Mouse (Mus musculus) T-cell, adult 66 days (primary cell): ENCODE measurements around the gene Aif1. TPM values are rescaled to one million over a fixed set of nuclear protein-coding genes. Genes with fewer than 3 reads are reported as not detected.

Experiments used
- total RNA-seq, 2 experiments: library from RNA; stranded (reverse); gene quantifications; 3 replicates in 1 of 2; 4 replicates in 1 of 2; pipeline ENCODE4 v1.2.4; 2023

Aif1 gene
- total RNA-seq, result 1 to 10 TPM; 1.2 to 2.0 TPM

DNA sequence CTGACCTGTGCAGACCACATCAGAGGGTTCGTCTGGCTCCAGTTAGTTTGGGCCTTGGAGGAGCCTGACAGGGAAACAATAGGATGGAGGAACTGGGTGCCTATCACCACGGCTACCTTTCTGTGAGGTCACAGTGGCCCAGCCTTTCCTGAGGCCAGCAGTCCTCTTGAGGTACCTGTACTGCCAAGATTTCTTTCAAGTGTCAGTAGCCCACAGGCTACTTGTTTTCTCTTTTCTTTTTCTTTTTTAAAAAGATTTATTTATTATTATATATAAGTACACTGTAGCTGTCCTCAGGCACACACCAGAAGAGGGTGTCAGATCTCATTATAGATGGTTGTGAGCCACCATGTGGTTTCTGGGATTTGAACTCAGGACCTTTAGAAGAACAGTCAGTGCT, at the start of gene Aif1:
Aif1 (minus strand) TSS at position 101 of the 400 bp plus-strand sequence.

DNA sequence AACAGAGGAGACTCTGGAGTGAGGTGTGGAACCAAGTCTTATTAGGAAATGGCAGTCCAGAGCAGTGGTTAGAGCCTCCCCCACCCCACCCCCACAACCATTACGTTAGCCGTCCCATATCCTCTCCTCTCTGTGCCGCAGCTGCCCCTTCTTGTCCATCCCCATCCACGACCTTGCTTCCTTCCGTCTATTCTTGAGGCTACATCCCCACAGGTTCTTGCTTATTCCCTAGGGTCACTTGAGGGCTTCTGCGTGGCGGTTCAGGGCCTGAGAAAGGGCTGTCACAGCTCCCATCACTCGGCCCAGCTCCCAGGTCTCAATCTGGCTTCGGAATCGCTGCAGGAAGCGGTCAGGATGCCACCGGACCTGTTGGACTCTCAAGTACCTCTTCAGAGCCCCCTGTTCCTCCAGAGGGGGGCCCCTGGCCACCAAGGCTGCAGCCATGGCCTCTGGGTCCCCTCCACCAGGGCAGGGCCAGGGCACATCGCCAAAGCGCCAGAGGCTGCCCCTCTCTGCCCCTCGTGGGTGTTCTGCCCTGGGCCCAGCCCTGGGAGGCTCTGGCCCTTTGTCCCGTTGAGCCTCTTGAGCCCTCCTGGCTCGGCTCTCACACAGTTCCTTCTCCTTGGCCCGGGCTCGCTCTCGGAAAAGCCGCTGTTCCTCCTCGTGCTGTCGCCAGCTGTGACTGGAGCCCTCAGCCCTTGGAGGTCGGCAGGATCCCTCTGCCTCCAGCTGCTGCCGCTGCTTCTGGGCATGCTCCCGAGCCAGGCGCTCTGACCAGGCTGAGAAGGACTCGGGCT, 44.5 kb upstream of the Aif1 start, which contains the start of gene Gm16181:
Gm16181 (plus strand) TSS at position 679 of the 797 bp plus-strand sequence.

DNA sequence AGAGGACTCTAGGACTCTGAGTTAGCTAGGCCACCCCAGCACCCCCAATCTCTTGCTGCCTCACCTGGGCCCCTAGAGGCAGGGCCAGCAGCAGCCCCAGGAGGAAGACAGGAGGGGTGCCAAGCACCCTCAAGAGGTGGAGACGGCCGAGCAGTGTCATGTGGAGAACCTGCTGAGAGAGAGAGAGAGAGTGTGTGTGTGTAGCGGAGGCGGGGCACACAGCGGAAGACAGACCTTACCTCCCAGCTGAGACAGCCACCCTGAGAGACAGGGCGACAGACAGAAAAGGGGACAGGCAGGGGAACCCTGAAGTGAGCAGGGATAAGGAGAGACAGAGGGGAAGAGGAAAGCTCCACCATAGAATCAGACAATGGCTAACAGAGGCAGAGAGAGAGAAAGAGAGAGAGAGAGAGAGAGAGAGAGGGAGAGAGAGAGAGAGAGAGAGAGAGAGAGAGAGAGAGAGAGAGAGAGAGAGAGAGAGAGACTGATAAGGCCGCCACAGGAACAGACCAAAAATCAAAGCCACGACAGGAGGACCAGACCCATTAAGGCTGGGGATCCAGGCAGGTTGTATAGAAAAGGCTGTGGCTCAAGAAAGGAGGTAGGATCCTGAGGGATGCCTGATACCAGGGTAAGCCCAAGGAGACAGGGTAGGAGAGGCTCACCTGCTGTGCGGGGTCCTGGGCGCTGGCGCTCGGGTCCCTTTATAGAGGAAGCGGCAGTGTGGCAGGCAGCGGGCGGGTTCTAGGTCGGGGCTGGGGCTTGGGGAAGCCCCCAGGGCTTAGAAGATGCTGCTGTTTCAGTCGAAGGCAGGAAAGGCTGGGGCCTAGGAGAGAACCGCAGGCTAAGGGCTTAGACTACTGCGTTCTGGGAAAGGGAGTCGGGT, 28.9 kb upstream of the Aif1 start, which contains the start of gene Lta:
Lta (minus strand) TSS at position 858 of the 886 bp plus-strand sequence.

DNA sequence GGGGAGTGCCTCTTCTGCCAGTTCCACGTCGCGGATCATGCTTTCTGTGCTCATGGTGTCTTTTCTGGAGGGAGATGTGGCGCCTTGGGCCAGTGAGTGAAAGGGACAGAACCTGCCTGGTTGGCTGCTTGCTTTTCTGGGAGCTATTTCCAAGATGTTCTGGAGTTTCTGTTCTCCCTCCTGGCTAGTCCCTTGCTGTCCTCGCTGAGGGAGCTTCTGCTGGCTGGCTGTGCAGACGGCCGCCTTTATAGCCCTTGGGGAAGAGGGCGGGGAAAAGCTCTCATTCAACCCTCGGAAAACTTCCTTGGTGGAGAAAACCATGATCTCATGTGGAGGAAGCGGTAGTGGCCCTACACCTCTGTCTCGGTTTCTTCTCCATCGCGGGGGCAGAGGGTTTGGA, 25.9 kb upstream of the Aif1 start, which contains the start of gene Tnf:
Tnf (minus strand) TSS at position 221 of the 400 bp plus-strand sequence.

DNA sequence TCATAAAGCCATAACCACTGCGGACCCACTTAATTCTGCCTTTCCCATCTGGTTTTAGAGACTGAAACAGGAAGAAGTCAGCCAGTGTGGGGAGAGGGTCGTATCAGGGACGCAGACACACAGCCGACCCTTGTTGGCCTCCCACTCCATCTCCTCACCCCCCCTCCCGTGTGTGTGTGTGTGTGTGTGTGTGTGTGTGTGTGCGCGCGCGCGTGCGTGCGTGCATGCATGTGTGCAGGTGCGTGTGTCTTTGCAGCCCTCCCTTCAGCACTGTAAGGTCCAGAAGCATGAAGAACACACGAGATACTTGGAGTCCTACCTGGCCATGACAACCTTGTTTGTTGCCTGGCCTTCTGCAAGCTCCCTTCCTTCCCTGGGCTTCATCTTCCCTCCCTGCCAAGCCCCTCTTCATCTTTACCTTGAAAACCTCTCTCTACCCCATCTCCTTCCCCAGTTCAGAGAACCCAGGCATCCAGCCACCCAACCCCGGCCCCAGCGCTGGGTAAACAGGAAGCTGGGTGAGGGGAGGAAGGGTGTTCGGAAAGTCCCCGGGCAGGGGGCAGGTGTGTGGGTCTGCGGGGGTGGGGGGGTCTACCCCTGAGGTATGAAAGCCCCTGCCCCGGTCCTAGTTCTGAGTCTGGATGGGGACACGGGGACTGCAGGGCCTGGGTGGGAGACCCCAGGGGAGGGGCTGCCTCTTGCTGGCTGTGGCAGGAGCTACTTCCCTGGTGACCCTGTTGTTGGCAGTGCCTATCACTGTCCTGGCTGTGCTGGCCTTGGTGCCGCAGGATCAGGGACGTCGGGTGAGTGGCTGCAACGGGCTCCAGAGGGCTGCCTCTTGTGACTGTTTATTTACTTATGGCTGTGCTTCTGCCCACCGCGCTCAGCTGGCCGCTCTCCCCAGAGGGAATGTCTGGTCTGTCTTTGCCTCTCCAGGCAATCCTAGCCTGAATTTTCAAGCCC, 18.3 kb upstream of the Aif1 start, which contains the start of gene Ltb:
Ltb (plus strand) TSS at position 559 of the 963 bp plus-strand sequence.

DNA sequence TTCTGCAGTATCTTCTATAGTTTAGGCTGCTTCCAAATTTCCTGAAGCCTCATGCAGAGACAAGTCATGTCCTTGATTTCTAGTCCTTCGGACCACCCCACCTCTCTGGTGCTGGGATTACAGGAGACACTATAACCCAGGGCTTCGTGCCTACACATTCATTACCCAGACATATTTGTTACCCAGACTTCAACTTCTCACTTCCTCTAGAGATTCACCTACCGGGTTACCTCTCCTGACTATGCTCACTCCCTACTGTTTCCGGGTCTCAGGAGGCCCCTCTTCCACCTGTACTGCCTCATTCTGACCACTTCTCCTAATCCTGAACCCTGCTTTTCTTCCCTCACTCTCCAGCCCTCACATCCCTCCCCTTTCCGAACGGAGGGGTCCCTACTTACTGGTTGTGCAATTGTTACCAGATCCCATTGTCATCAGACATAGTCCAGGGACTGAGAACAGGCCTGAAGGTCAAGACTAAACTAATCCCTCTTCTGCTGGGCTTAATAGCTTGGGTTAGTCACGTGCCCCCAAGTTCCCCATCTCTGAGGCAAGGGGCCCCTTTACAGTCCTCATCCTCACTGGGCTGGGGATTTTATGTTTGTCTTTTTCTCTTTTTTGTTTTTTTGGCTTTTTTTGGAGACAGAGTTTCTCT, 12.2 kb upstream of the Aif1 start, which contains the start of gene Lst1:
Lst1 (minus strand) TSS at position 481 of the 652 bp plus-strand sequence.

DNA sequence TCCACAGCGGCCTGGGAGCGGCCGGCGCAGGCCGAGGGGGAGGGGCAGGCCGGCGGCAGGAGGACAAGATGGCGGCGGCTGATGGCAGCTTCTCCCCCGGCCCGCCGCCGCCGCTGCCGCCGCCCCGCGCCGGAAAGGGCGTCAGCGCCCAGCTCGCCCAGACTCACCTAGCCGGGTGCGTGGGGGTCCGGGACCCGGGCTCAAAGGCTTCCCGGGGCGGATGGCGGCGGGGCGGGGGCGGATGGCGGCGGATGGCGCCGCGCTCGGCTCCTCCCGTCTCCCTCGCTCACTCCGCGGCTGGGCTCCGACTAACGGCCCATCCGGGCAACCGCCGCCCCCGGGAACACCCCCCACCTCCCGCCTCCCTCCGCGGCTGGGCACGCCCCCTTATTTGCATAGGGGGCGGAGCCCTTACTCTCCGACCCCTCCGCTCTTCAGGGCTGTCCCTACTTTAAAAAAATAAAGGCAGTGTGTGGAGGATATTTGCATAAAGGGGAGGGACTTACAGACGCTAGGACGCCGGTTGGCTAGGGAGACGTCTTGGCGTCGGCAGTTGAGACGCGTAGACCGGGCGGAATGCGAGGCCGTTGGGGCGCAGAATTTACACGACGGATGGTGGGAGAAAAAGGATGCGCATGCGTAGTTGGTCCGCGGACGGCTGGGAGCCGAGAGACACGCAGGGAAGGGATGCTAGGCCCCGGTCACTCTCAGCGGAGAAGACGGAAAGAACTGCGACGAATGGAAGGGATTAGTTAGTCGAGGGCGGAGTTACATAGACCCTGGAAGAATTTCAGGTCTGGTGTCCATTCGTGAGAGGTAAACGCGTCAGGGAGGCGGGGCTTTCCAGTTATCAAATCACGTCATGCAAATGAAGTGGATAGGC, 11.1 kb downstream of the Aif1 start, which contains the start of gene Prrc2a:
Prrc2a (minus strand) TSS at position 330 of the 883 bp plus-strand sequence.

DNA sequence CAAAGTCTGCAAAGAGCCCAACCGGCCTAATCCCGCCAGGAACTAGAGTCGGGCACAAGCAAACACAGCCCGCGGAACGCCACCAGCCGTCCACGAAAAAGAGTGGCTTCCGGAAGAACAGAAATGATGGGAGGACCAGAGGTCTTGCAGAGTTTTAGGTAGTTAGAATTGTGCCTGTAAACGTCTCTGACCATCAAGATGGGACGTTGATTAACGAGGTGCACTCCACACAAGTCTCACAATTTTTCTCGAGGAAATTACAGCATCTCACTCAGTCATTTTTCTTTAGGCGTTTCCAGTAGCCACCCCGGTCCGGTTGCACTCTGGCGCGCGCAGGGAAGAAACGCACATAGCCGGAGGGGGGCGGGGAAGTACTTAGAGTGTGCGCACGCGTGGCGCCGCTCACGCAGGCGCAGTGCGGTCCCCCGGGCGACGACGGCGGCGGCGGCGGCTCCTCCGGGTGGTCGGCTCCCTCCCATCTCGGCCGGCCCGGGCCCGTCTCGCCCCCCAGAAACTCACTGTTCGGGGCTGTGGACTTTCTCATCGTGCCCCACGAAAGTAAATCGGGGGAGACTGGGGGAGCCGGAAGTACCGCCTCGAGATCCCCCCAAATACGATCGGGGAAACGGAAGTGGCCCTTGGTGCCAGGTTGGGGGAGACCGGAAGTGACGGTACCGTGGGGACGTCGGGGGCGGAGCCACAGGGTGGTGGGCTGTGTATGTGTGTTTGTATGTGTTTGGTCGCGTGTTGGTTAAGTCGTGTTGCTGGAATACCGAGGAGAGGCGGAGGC, 40.9 kb downstream of the Aif1 start, which contains the start of gene Bag6:
Bag6 (plus strand) TSS at position 378 of the 790 bp plus-strand sequence.

DNA sequence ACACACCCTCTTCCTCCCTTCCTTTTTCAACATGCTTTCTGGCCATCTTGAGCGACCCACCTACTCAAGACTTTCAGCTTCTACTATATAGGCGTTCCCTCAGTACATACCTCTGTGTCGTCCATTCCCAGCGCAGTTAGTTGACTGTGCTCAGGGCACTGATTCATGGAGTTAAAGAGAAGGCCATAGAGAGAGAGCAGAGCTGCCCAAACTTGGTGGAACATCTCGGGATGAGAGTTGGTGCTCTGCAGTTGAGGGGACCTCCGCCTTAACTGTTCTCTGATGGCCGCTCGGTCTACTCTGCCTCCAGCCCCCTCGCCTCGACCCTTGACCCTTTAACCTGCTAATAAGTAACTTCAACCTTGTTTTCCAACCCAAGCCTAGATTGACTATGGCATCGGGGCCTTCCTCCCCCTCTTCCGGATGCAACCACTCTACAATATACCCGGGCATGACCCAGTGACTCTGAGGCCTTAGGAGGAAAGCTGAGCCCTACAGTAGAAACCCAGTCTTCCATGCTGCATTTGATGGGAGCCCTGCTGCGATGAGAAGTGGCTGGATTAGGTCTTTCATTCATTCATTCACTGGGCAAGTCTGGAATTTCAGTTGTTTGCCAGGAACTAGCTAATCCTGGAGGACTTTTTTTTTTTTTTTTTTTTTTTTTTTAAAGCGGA, 44.2 kb downstream of the Aif1 start, which contains the start of gene Apom:
Apom (minus strand) TSS at position 551 of the 674 bp plus-strand sequence.

DNA sequence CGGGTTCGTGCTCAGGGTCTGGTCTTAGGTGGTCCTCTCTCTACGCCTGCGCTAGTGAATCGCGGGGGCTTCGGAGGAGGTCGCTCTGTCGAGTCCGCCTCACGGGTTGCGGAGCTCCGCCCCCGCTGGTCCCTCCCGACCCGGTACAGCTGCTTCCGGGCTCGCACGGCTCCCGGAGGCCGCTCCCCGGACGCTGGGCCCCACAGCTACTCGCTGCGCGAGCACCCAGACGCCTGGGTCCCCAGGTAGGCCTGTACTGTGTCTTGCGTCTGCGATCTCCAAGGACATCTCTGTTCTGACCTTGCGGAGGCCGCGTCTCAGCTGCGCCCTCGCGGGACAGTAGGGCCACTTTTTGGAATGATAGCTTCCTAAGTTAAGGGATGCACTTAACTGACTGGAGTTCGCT, 49.7 kb downstream of the Aif1 start, which contains the start of gene D17H6S53E:
D17H6S53E (plus strand) TSS at position 168 of the 406 bp plus-strand sequence.

DNA sequence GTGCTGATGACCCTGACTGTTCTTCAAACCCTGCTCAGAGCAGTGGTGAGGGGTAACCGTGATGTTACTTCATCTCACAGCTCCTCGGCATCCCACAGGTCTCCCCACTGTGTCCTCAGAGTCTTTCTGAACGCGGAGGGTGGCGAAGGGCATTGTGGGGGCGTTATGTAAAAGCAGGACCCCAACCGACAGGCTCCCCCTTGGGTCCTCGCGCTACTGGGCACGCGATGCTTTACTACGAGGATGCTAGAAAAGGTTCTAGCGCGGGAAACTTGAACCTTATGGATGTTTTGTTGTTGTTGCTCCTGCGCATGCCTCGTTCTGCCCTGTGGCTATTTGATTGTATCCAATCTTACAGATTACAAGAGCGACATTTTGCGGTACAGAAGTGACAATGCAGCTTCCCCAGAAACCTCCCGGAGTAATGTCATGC, 54.0 kb downstream of the Aif1 start, which contains the start of gene Csnk2b:
Csnk2b (minus strand) TSS at position 183 of the 433 bp plus-strand sequence.

DNA sequence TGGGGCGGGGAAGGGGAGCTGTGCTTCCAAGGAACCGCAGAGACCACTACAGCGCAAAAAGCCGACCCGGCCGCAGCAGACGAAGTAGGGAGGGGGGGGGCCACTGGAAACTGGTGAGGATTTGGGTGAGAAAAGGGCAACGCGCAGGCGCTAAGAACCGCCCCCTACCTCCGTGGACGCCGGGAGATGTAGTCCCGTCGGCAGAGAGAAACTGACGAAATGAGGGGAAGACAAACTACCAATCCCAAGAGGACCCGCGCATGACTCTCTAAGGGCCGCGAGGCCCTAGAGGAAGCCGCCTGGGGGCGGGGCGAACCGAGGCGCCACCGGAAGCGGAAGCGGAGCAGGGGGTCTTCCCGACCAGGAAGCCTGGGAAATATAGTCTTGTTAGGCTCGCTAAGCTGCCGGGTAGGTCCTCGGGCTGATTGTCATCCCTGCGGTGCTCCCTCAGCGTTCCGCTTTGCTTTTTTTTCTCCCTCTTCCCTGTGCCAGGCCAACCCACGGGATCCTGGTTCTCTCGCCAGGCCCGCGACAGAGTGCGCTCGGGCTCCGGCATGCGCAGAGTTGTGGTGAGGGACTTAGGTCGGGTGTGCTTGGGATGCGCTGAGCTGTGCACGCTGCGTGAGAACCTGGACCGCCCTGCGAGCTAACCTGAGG, 54.6 kb downstream of the Aif1 start, which contains the start of gene Gpank1:
Gpank1 (plus strand) TSS at position 313 of the 657 bp plus-strand sequence.

Other genes starting within 250 kb of the Aif1 start
- 10 to 100 TPM; 43.5 to 54.2 TPM for gene Neu1, start 244.8 kb downstream of the Aif1 start, total RNA-seq
- 10 to 100 TPM; 10.4 to 11.9 TPM for gene Hspa1b, start 216.8 kb downstream of the Aif1 start, total RNA-seq
- not detected for gene Gm20481, start 206.2 kb downstream of the Aif1 start, total RNA-seq
- 1 to 10 TPM; 3.2 to 3.6 TPM for gene Hspa1a, start 203.9 kb downstream of the Aif1 start, total RNA-seq
- gene Hspa1l, start 203.4 kb downstream of the Aif1 start, total RNA-seq, result not detected
- 10 to 100 TPM; 31.7 to 37.8 TPM for gene Lsm2, start 194.2 kb downstream of the Aif1 start, total RNA-seq
- 100 to 1,000 TPM; 113 to 115 TPM for gene Vars, start 175.1 kb downstream of the Aif1 start, total RNA-seq
- under 1 TPM; 0.47 to 0.52 TPM for gene Vwa7, start 159.5 kb downstream of the Aif1 start, total RNA-seq
- gene Sapcd1, start 148.1 kb downstream of the Aif1 start, total RNA-seq, result 1 to 10 TPM in 1 of 2 experiments, not detected in 1; 2.3 TPM
- gene Msh5, start 129.3 kb downstream of the Aif1 start, total RNA-seq, result 1 to 10 TPM; 2.0 to 3.3 TPM
- gene Clic1, start 126.1 kb downstream of the Aif1 start, total RNA-seq, result 100 to 1,000 TPM; 161 to 180 TPM
- gene Ddah2, start 117.0 kb downstream of the Aif1 start, total RNA-seq, result 1 to 10 TPM in 1 of 2 experiments, under 1 TPM in 1; 0.86 to 4.1 TPM
- not detected for gene Ly6g6c, start 110.7 kb downstream of the Aif1 start, total RNA-seq
- not detected for gene Mpig6b, start 109.9 kb downstream of the Aif1 start, total RNA-seq
- gene Ly6g6e, start 99.2 kb downstream of the Aif1 start, total RNA-seq, result not detected
- not detected for gene Ly6g6d, start 98.0 kb downstream of the Aif1 start, total RNA-seq
- gene Ly6g6f, start 90.5 kb downstream of the Aif1 start, total RNA-seq, result not detected
- 10 to 100 TPM; 73.4 to 81.3 TPM for gene Abhd16a, start 86.8 kb downstream of the Aif1 start, total RNA-seq
- gene Ly6g5c, start 67.8 kb downstream of the Aif1 start, total RNA-seq, result not detected
- gene Ly6g5b, start 60.6 kb downstream of the Aif1 start, total RNA-seq, result 1 to 10 TPM; 2.7 to 5.4 TPM
- 10 to 100 TPM; 33.5 to 34.9 TPM for gene Gpank1, start 54.6 kb downstream of the Aif1 start, total RNA-seq
- 100 to 1,000 TPM; 152 to 162 TPM for gene Csnk2b, start 54.0 kb downstream of the Aif1 start, total RNA-seq
- 10 to 100 TPM; 26.0 to 26.8 TPM for gene D17H6S53E, start 49.7 kb downstream of the Aif1 start, total RNA-seq
- 1 to 10 TPM in 1 of 2 experiments, under 1 TPM in 1; 0.55 to 1.7 TPM for gene Apom, start 44.0 kb downstream of the Aif1 start, total RNA-seq
- gene Bag6, start 40.9 kb downstream of the Aif1 start, total RNA-seq, result 100 to 1,000 TPM; 403 to 408 TPM
- gene Prrc2a, start 11.2 kb downstream of the Aif1 start, total RNA-seq, result 100 to 1,000 TPM; 299 to 313 TPM
- 1 to 10 TPM; 4.5 to 8.7 TPM for gene Lst1, start 12.4 kb upstream of the Aif1 start, total RNA-seq
- 100 to 1,000 TPM; 598 to 633 TPM for gene Ltb, start 18.4 kb upstream of the Aif1 start, total RNA-seq
- gene Tnf, start 25.9 kb upstream of the Aif1 start, total RNA-seq, result 10 to 100 TPM; 17.7 to 18.6 TPM
- gene Lta, start 29.3 kb upstream of the Aif1 start, total RNA-seq, result 10 to 100 TPM; 14.1 to 17.3 TPM
- gene Gm16181, start 44.8 kb upstream of the Aif1 start, total RNA-seq, result not detected
- 1 to 10 TPM; 2.8 to 3.1 TPM for gene Atp6v1g2, start 57.6 kb upstream of the Aif1 start, total RNA-seq
- gene Nfkbil1, start 59.7 kb upstream of the Aif1 start, total RNA-seq, result 10 to 100 TPM; 15.8 to 16.0 TPM
- gene Ddx39b, start 65.7 kb upstream of the Aif1 start, total RNA-seq, result 100 to 1,000 TPM; 432 to 439 TPM
- 1,000 to 10,000 TPM; 2,662 to 2,726 TPM for gene H2-D1, start 86.7 kb upstream of the Aif1 start, total RNA-seq
- gene H2-Q1, start 144.3 kb upstream of the Aif1 start, total RNA-seq, result 10 to 100 TPM; 17.9 to 23.8 TPM
- 10 to 100 TPM; 13.7 to 17.0 TPM for gene H2-Q2, start 166.2 kb upstream of the Aif1 start, total RNA-seq
- gene H2-Q4, start 203.5 kb upstream of the Aif1 start, total RNA-seq, result 100 to 1,000 TPM; 534 to 564 TPM
- 100 to 1,000 TPM; 203 to 218 TPM for gene H2-Q6, start 248.8 kb upstream of the Aif1 start, total RNA-seq